ENCODE assay signal across 8 mouse cellular contexts in genomic region chr7:76941531-76941930, GRCm38 (mm10).
DNase-seq lines count a peak whose midpoint lies in the region; ATAC-seq lines count a peak whose summit lies in the region.
"Had no signal": no experiment of that assay in that cellular context is flagged by ENCODE, and none has a peak within 500 bp of the region (broad histone marks: within the 10 kb centered on the region; RNA-seq: fewer than 3 reads in every experiment).

No protein-coding gene starts in this region.

- no peaks in the 10 kb centered on the region for H3K27me3 ChIP-seq in kidney, embryonic 15.5 days
- H3K27me3 ChIP-seq: embryonic facial prominence, embryonic 13.5 days had no signal

- H3K4me2 ChIP-seq in kidney, embryonic 15.5 days, result no peak overlapping the region
- H3K4me2 ChIP-seq: embryonic facial prominence, embryonic 13.5 days had no signal

- ATAC-seq in kidney, embryonic 15.5 days (replicated peaks; ENCODE audit: low FRiP score), result no peak

- no peaks in the 10 kb centered on the region for H3K9me3 ChIP-seq in kidney, embryonic 15.5 days (replicated peaks)
- H3K9me3 ChIP-seq: embryonic facial prominence, embryonic 13.5 days had no signal

- peak; percentile 4 for DNase-seq in kidney, adult 18-20 months
- peak; percentile 30 for DNase-seq in CD4-positive helper T cell, adult 2 months (ENCODE audit: low read depth, low spot score)
- peak; percentile 22 for DNase-seq in Muller cell, postnatal 12 days (ENCODE audit: inconsistent ontology term)
- peak; percentile 27 for DNase-seq in embryo, embryonic 11.5 days (ENCODE audit: low read depth, low spot score)
- peak; percentile 6 to 20 for DNase-seq in layer of hippocampus, postnatal 10 days (ENCODE audit: low spot score in 2 of 2)
- peak; percentile 37 for DNase-seq in skeletal muscle tissue, adult 2 months (ENCODE audit: low read depth, low spot score)

- no peak overlapping the region for H3K4me3 ChIP-seq in kidney, embryonic 15.5 days (replicated peaks)
- H3K4me3 ChIP-seq: embryonic facial prominence, embryonic 13.5 days had no signal

- H3K9ac ChIP-seq in kidney, embryonic 15.5 days, result no peak overlapping the region
- H3K9ac ChIP-seq: embryonic facial prominence, embryonic 13.5 days had no signal

- H3K4me1 ChIP-seq in kidney, embryonic 15.5 days, result no peaks in the 10 kb centered on the region
- H3K4me1 ChIP-seq: embryonic facial prominence, embryonic 13.5 days had no signal

- no peak overlapping the region for H3K27ac ChIP-seq in kidney, embryonic 15.5 days
- H3K27ac ChIP-seq: embryonic facial prominence, embryonic 13.5 days had no signal

- no peaks in the 10 kb centered on the region for H3K36me3 ChIP-seq in kidney, embryonic 15.5 days
- H3K36me3 ChIP-seq: embryonic facial prominence, embryonic 13.5 days had no signal
